Mouse (Mus musculus) neutrophil, adult 5-6 weeks (primary cell): ENCODE results near the gene Ddo. TPM values are rescaled to one million over a fixed set of nuclear protein-coding genes. Genes with fewer than 3 reads are reported as not detected.

Source experiments
- ATAC-seq: fragments of 151-379, 151-347 bp; 2 replicates; pipeline ENCODE4 v1.8.0; 2017; ENCODE audit warnings: mild to moderate bottlenecking, moderate TSS enrichment; ENCODE audit not compliant: insufficient number of reproducible peaks, poor library complexity, low FRiP score, severe bottlenecking; ENCODE audit errors: extremely low read depth
- total RNA-seq: library from RNA; stranded (forward); fragments of 200-1000 nt; gene quantifications from 2 replicates; pipeline ENCODE4 v1.2.3, GENCODE M21; 2017

Gene Ddo
- total RNA-seq, 1 experiment from 2014 or later, result 0.12 TPM

GRCm38 (mm10) chr10:40698652-40699051 is 68.8 kb downstream of the Ddo start:
- no peak for ATAC-seq

- ATAC-seq, result no peak
Observed at GRCm38 (mm10) chr10:40711127-40711526, 81.3 kb downstream of the Ddo start.

- no peak for ATAC-seq
Observed at GRCm38 (mm10) chr10:40713018-40713608, 83.3 kb downstream of the Ddo start.

- no peak for ATAC-seq
Observed at GRCm38 (mm10) chr10:40713829-40714228, 84.0 kb downstream of the Ddo start.

- no peak for ATAC-seq
Observed at GRCm38 (mm10) chr10:40715151-40715550, 85.3 kb downstream of the Ddo start.

GRCm38 (mm10) chr10:40716296-40716695 is 86.5 kb downstream of the Ddo start:
- no peak for ATAC-seq

GRCm38 (mm10) chr10:40716713-40717112 is 86.9 kb downstream of the Ddo start:
- ATAC-seq, result no peak

- ATAC-seq, result no peak
Observed at GRCm38 (mm10) chr10:40718362-40718761, 88.6 kb downstream of the Ddo start.

- ATAC-seq, result no peak
Observed at GRCm38 (mm10) chr10:40719062-40719461, 89.3 kb downstream of the Ddo start.

GRCm38 (mm10) chr10:40720883-40721282 is 91.1 kb downstream of the Ddo start:
- ATAC-seq, result no peak

- no peak for ATAC-seq
Observed at GRCm38 (mm10) chr10:40724342-40724741, 94.5 kb downstream of the Ddo start.

- ATAC-seq, result no peak
Observed at GRCm38 (mm10) chr10:40725066-40725465, 95.3 kb downstream of the Ddo start.

- ATAC-seq, result no peak
Observed at GRCm38 (mm10) chr10:40725471-40725870, 95.7 kb downstream of the Ddo start.

GRCm38 (mm10) chr10:40726288-40726902 is 96.6 kb downstream of the Ddo start:
- ATAC-seq, result no peak

GRCm38 (mm10) chr10:40726989-40727388 is 97.2 kb downstream of the Ddo start:
- no peak for ATAC-seq

GRCm38 (mm10) chr10:40730200-40730599 is 100.4 kb downstream of the Ddo start:
- no peak for ATAC-seq

Other genes with a start within 250 kb of the Ddo start
- not detected in 2 replicates for gene Slc22a16, start 59.7 kb upstream of the Ddo start, total RNA-seq
- gene Mettl24, start 53.3 kb downstream of the Ddo start, total RNA-seq, result not detected in 2 replicates